8 mouse cellular contexts compared by ENCODE assay signal in the genomic region with DNA sequence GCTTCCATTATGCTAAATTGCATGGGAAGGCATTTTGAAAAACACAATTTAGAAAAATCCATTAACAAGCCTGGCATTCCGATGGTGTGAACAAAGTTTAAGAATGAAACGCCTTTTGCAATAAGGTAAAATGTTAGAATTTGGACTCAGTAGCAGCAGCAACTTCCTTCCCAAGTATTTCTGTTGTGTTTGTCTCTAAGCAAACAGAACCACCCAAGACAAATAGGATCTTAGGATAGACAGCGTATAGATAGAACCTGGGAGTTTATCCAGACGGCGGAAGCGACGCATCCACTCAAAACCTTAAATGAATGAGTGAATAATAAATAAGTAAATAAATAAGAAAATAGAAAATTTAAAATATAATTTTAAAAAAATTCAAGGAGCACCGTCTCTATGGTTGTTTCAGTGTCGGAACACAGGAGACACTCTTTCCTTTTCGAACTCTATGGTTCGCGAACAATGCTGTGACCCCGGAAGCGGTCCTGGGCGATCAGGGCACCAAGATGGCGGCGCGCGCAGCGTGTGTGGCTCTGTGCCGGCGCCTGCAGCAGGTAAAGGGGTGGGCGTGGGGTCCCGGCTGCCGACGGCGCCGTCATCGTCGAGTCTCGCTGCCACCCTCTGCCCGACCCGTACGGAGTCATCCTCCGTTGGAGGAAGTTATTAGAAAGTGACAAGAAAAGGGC. TPM values are rescaled to one million over a fixed set of nuclear protein-coding genes. Genes with fewer than 3 reads are reported as not detected.
DNase-seq lines count a peak whose midpoint lies in the region; ATAC-seq lines count a peak whose summit lies in the region.

A gene (plus strand): TSS at position 487 of the 686 bp plus-strand sequence.

- H3K36me3 ChIP-seq in lung, embryonic 16.5 days (ENCODE audit: control insufficient read depth, insufficient read depth, low read length): peaks cover 4% of the 10 kb centered on the region; the same call in 1 of the 2 replicates

- H3K4me2 ChIP-seq in lung, embryonic 16.5 days (ENCODE audit: low read depth, low read length): peak within 1 kb of the TSS; percentile 92

- H3K4me1 ChIP-seq in lung, embryonic 16.5 days (replicated peaks; ENCODE audit: control insufficient read depth, insufficient read depth, low read length): 0 out of 2 replicates have a peak, but pooled peaks cover 2% of the 10 kb centered on the region

- H3K9me3 ChIP-seq in lung, embryonic 16.5 days (ENCODE audit: control insufficient read depth, low read length): no peaks in the 10 kb centered on the region

- ATAC-seq in hematopoietic stem cell, adult 5-6 weeks (replicated peaks in 1 of 2; ENCODE audit: insufficient read depth in 1 of 2, low FRiP score in 2 of 2, low TSS enrichment in 1 of 2, low read depth in 1 of 2, poor library complexity in 2 of 2, severe bottlenecking in 2 of 2): peak; percentile 78 to 93
- ATAC-seq in lung, embryonic 16.5 days (ENCODE audit: low read depth): peak; percentile 89

- no peaks in the 10 kb centered on the region; the same call in 1 of the 2 replicates for H3K27me3 ChIP-seq in lung, embryonic 16.5 days (ENCODE audit: control insufficient read depth, insufficient read depth, low read depth, low read length)

- WGBS in lung, embryonic 16.5 days: 3% methylated on average over 35 of the region's 35 CpGs

- H3K27ac ChIP-seq in lung, embryonic 16.5 days (ENCODE audit: low read length): peak within 1 kb of the TSS; percentile 19; the same call in 1 of the 2 replicates

- H3K9ac ChIP-seq in lung, embryonic 16.5 days (ENCODE audit: low read length): peak within 1 kb of the TSS; percentile 72

- H3K4me3 ChIP-seq in lung, embryonic 16.5 days (ENCODE audit: low read length): peak within 1 kb of the TSS; percentile 75

- peak; percentile 85 for DNase-seq in MEL-GATA-1-ER (ENCODE audit: extremely low read depth, low read depth)
- DNase-seq in cerebellum, adult 8-10 months: peak; percentile 82
- peak; percentile 91 for DNase-seq in forelimb bud, embryonic 11.5 days (ENCODE audit: low read depth, low spot score)
- peak; percentile 82 for DNase-seq in layer of hippocampus, adult 9-10 months (ENCODE audit: low spot score)
- DNase-seq in ovary, postnatal 10 days (ENCODE audit: low spot score): peak; percentile 52
- DNase-seq in thymus, postnatal 10 days (ENCODE audit: low spot score in 2 of 2): peak; percentile 80 to 89

RNA-seq across cellular contexts. Expression of the gene that starts here (rescaled TPM):
- 46.3 and 61.6 TPM in 2 replicates for total RNA-seq in hematopoietic stem cell, adult 5-6 weeks (2017)
- polyA plus RNA-seq in lung, embryonic 16.5 days (2015; fragmentation: Nextera tagmentation; extraction: Ambion mirVana): 68.7 and 72.4 TPM in 2 replicates

Comparison
In these comparisons a context has a peak if more than half of its experiments do, and no peak if none do; other contexts are left out.
1. Peak in every context shown above with its lines: DNase-seq, ATAC-seq, H3K4me3 ChIP-seq and H3K27ac ChIP-seq.